Mouse (Mus musculus): Measurements from ENCODE around the gene Hacd1. TPM values are rescaled to one million over a fixed set of nuclear protein-coding genes. Genes with fewer than 3 reads are reported as not detected.
A peak's percentile ranks its signal among the peaks of the same experiment; 100 is the strongest.

The Hacd1 gene
- total and polyA plus RNA-seq, 3 experiments = 14.6 to 23.1 TPM; not detected in 1

- Histone ChIP-seq H3K4me3 (ENCODE audit: control insufficient read depth in 1 of 2, insufficient read depth in 1 of 2, low read depth in 2 of 2, low read length in 2 of 2) (no peak overlapping the region), H3K27ac (ENCODE audit: control insufficient read depth, low read depth, low read length) (no peak overlapping the region), H3K9me3 (replicated peaks; ENCODE audit: insufficient read depth, low read length) (no peaks in the 10 kb centered on the region), H3K9ac (ENCODE audit: control insufficient read depth, low read depth, low read length, poor library complexity, severe bottlenecking) (no peak overlapping the region), H3K27me3 (ENCODE audit: control insufficient read depth in 1 of 2, insufficient read depth in 2 of 2, low read length in 2 of 2) (no peaks in the 10 kb centered on the region), H3K79me2 (ENCODE audit: control insufficient read depth, insufficient read depth, low read length, poor library complexity) (peaks cover 17% of the 10 kb centered on the region), H3K4me1 (ENCODE audit: control insufficient read depth in 1 of 2, insufficient read depth in 2 of 2, low read length in 2 of 2) (no peaks in the 10 kb centered on the region; a peak in 1 of 4 replicates), H3K36me3 (ENCODE audit: control insufficient read depth in 1 of 2, insufficient read depth in 2 of 2, low read length in 2 of 2) (peaks cover 6 to 11% of the 10 kb centered on the region in 2 experiments)
- no peak for DNase-seq (ENCODE audit: low read depth, low spot score)
- no peak for TF ChIP-seq TCF12 (IDR thresholded peaks at IDR 0.05; ENCODE audit: low read depth, low read length)
- no peak for TF ChIP-seq ETS1 (IDR thresholded peaks at IDR 0.05; ENCODE audit: low read depth, low read length)
- TF ChIP-seq GATA1 (IDR thresholded peaks at IDR 0.05; ENCODE audit: low read depth, low read length) = no peak
- TF ChIP-seq JUND (IDR thresholded peaks at IDR 0.05; ENCODE audit: low read depth, low read length) = no peak
- TF ChIP-seq CTCF (IDR thresholded peaks at IDR 0.05 in 2 of 3, conservative IDR thresholded peaks at IDR 0.05 in 1 of 3; ENCODE audit: control insufficient read depth in 1 of 3, insufficient read depth in 1 of 3, low read depth in 2 of 3, low read length in 3 of 3, poor library complexity in 1 of 3, severe bottlenecking in 1 of 3) = no peak
- TF ChIP-seq RCOR1 (IDR thresholded peaks at IDR 0.05; ENCODE audit: low read depth, low read length) = no peak
- no peak for TF ChIP-seq EP300 (IDR thresholded peaks at IDR 0.05; ENCODE audit: low read depth in 1 of 2, low read length in 2 of 2)
- no peak for TF ChIP-seq E2F4 (IDR thresholded peaks at IDR 0.05; ENCODE audit: borderline replicate concordance, low read depth, low read length)
- no peak for TF ChIP-seq ZNF384 (IDR thresholded peaks at IDR 0.05; ENCODE audit: low read depth, low read length)
- no peak for TF ChIP-seq MYC (IDR thresholded peaks at IDR 0.05; ENCODE audit: low read depth, low read length)
- TF ChIP-seq MAX (IDR thresholded peaks at IDR 0.05; ENCODE audit: low read length) = no peak
- no peak for TF ChIP-seq USF2 (IDR thresholded peaks at IDR 0.05; ENCODE audit: borderline replicate concordance in 1 of 2, insufficient read depth in 1 of 2, low read depth in 1 of 2, low read length in 2 of 2)
- TF ChIP-seq CHD2 (IDR thresholded peaks at IDR 0.05; ENCODE audit: low read length) = no peak
- TF ChIP-seq POLR2AphosphoS2 (IDR thresholded peaks at IDR 0.05; ENCODE audit: low read length) = no peak
- TF ChIP-seq NELFE (IDR thresholded peaks at IDR 0.05; ENCODE audit: low read depth, low read length) = no peak
- no peak for TF ChIP-seq GABPA (IDR thresholded peaks at IDR 0.05; ENCODE audit: low read depth, low read length)
- TF ChIP-seq NRF1 (IDR thresholded peaks at IDR 0.05; ENCODE audit: insufficient read depth, low read depth, low read length, poor library complexity, severe bottlenecking) = no peak
- TF ChIP-seq ELF1 (IDR thresholded peaks at IDR 0.05; ENCODE audit: low read depth, low read length) = no peak
Observed at GRCm38 (mm10) chr2:14102603-14103002, 46.7 kb upstream of the Hacd1 start.

- no peak for DNase-seq (ENCODE audit: low read depth, low spot score)
- no peaks in the 10 kb centered on the region for H3K27me3 ChIP-seq (ENCODE audit: control insufficient read depth in 1 of 2, insufficient read depth in 2 of 2, low read length in 2 of 2)
- TF ChIP-seq MYC (IDR thresholded peaks at IDR 0.05; ENCODE audit: low read depth, low read length) (no peak), ZNF384 (IDR thresholded peaks at IDR 0.05; ENCODE audit: low read depth, low read length) (peak; percentile 58)
- H3K79me2 ChIP-seq (ENCODE audit: control insufficient read depth, insufficient read depth, low read length, poor library complexity) = peaks cover 24% of the 10 kb centered on the region
- H3K27ac ChIP-seq (ENCODE audit: control insufficient read depth, low read depth, low read length) = no peak overlapping the region
- H3K4me3 ChIP-seq (ENCODE audit: control insufficient read depth in 1 of 2, insufficient read depth in 1 of 2, low read depth in 2 of 2, low read length in 2 of 2) = no peak overlapping the region
- H3K9me3 ChIP-seq (replicated peaks; ENCODE audit: insufficient read depth, low read length) = no peaks in the 10 kb centered on the region
- H3K4me1 ChIP-seq (ENCODE audit: control insufficient read depth in 1 of 2, insufficient read depth in 2 of 2, low read length in 2 of 2) = no peaks in the 10 kb centered on the region
- H3K36me3 ChIP-seq (ENCODE audit: control insufficient read depth in 1 of 2, insufficient read depth in 2 of 2, low read length in 2 of 2) = peaks cover 6% of the 10 kb centered on the region in 2 experiments
- no peak overlapping the region for H3K9ac ChIP-seq (ENCODE audit: control insufficient read depth, low read depth, low read length, poor library complexity, severe bottlenecking)
Observed at GRCm38 (mm10) chr2:14100533-14100932, 44.6 kb upstream of the Hacd1 start.

Measured in MEL (cell line).